Mouse (Mus musculus) neural tube, embryonic 14.5 days (tissue): ENCODE measurements around the gene Camkmt. TPM values are rescaled to one million over a fixed set of nuclear protein-coding genes. Genes with fewer than 3 reads are reported as not detected.

Experiments
- ATAC-seq: fragments of 200-750 bp; cut with Nextera tagmentation; 2 replicates; pipeline ENCODE4 v1.8.0; 2017; ENCODE audit warnings: low read depth, mild to moderate bottlenecking, moderate TSS enrichment, moderate library complexity
- H3K27ac ChIP-seq: fragments of 300-500 bp; sonication (generic); 2 replicates; pipeline ENCODE4 v1.5.1; 2014; ENCODE audit warnings: low read depth, mild to moderate bottlenecking, control low read depth, low read length, moderate library complexity, mixed read lengths
- H3K27me3 ChIP-seq: fragments of 300-500 bp; sonication (generic); 2 replicates; pipeline ENCODE4 v1.6.1; 2014; ENCODE audit warnings: low read length; ENCODE audit not compliant: control insufficient read depth, insufficient read depth
- H3K36me3 ChIP-seq: fragments of 300-500 bp; sonication (generic); 2 replicates; pipeline ENCODE4 v1.6.1; 2014; ENCODE audit warnings: low read length, mixed read lengths; ENCODE audit not compliant: control insufficient read depth, insufficient read depth
- H3K4me1 ChIP-seq: fragments of 300-500 bp; sonication (generic); 2 replicates; pipeline ENCODE4 v1.6.1; 2014; ENCODE audit warnings: low read length; ENCODE audit not compliant: control insufficient read depth, insufficient read depth
- H3K4me2 ChIP-seq: fragments of 300-500 bp; sonication (generic); 2 replicates; pipeline ENCODE4 v1.6.1; 2014; ENCODE audit warnings: mild to moderate bottlenecking, low read depth, low read length, control low read depth
- H3K4me3 ChIP-seq: fragments of 300-500 bp; sonication (generic); 2 replicates; pipeline ENCODE4 v1.5.1; 2014; ENCODE audit warnings: low read depth, low read length, control low read depth, mixed read lengths
- H3K9ac ChIP-seq: fragments of 300-500 bp; sonication (generic); replicated peaks from 2 replicates; pipeline ENCODE4 v1.6.1; 2014; ENCODE audit warnings: low read depth, mild to moderate bottlenecking, control low read depth, low read length, mixed read lengths
- H3K9me3 ChIP-seq: fragments of 300-500 bp; sonication (generic); 2 replicates; pipeline ENCODE4 v1.6.1; 2016; ENCODE audit warnings: low read length; ENCODE audit not compliant: control insufficient read depth
- WGBS: fragments of 180-500 bp; shearing (Covaris S2); extraction: QIAGEN DNeasy Blood & Tissue Kit; methylation state at CpG from one replicate; pipeline ENCODE4 v1.1.7; 2014; 5-methylcytosine and 5-hydroxymethylcytosine counted together
- polyA plus RNA-seq: library from polyadenylated mRNA; unstranded; fragments of >200 nt; fragmentation: Nextera tagmentation; extraction: Ambion mirVana; gene quantifications from 2 replicates; pipeline ENCODE4 v1.2.1, GENCODE M21; 2014

The Camkmt gene
- polyA plus RNA-seq, 1 experiment from 2014 or later, result 24.5 TPM

GRCm38 (mm10) chr17:85144141-85144540, 53.8 kb downstream of the Camkmt start:
- no peak for ATAC-seq
- Histone ChIP-seq H3K4me2 (no peak overlapping the region), H3K27ac (no peak overlapping the region), H3K4me1 (no peaks in the 10 kb centered on the region; the same call in 1 of the 2 replicates), H3K36me3 (no peaks in the 10 kb centered on the region), H3K4me3 (no peak overlapping the region), H3K27me3 (no peaks in the 10 kb centered on the region), H3K9ac (no peak overlapping the region), H3K9me3 (no peaks in the 10 kb centered on the region)
- WGBS, result 87% methylated on average over 6 of the region's 6 CpGs

GRCm38 (mm10) chr17:85148348-85148747, 58.0 kb downstream of the Camkmt start:
- H3K9ac ChIP-seq, result no peak overlapping the region
- WGBS, result 80% methylated on average over 1 of the region's 1 CpGs
- ATAC-seq, result no peak
- H3K4me1 ChIP-seq, result no peaks in the 10 kb centered on the region; the same call in 1 of the 2 replicates
- no peaks in the 10 kb centered on the region for H3K36me3 ChIP-seq
- no peak overlapping the region for H3K27ac ChIP-seq
- H3K4me3 ChIP-seq, result no peak overlapping the region
- no peaks in the 10 kb centered on the region for H3K9me3 ChIP-seq
- H3K4me2 ChIP-seq, result no peak overlapping the region
- H3K27me3 ChIP-seq, result no peaks in the 10 kb centered on the region

- H3K27me3 ChIP-seq, result no peaks in the 10 kb centered on the region
- no peaks in the 10 kb centered on the region for H3K9me3 ChIP-seq
- no peaks in the 10 kb centered on the region; the same call in 1 of the 2 replicates for H3K4me1 ChIP-seq
- H3K9ac ChIP-seq, result no peak overlapping the region
- WGBS, result 6% methylated on average over 3 of the region's 3 CpGs
- no peak overlapping the region for H3K27ac ChIP-seq
- H3K36me3 ChIP-seq, result no peaks in the 10 kb centered on the region
- no peak overlapping the region for H3K4me2 ChIP-seq
- peak; percentile 44; the same call in 1 of the 2 replicates for ATAC-seq
- H3K4me3 ChIP-seq, result no peak overlapping the region
These were observed 58.9 kb downstream of the Camkmt start for GRCm38 (mm10) chr17:85149211-85149738.

- Histone ChIP-seq H3K9ac (no peak overlapping the region), H3K27me3 (no peaks in the 10 kb centered on the region), H3K36me3 (no peaks in the 10 kb centered on the region), H3K4me3 (no peak overlapping the region), H3K27ac (no peak overlapping the region), H3K9me3 (no peaks in the 10 kb centered on the region), H3K4me1 (no peaks in the 10 kb centered on the region; the same call in 1 of the 2 replicates), H3K4me2 (no peak overlapping the region)
- 66% methylated on average over 8 of the region's 8 CpGs for WGBS
- no peak for ATAC-seq
These were observed 60.9 kb downstream of the Camkmt start for GRCm38 (mm10) chr17:85151264-85151663.

- no peaks in the 10 kb centered on the region for H3K36me3 ChIP-seq
- no peak overlapping the region for H3K9ac ChIP-seq
- ATAC-seq, result no peak
- no peaks in the 10 kb centered on the region for H3K9me3 ChIP-seq
- H3K27me3 ChIP-seq, result no peaks in the 10 kb centered on the region
- no peaks in the 10 kb centered on the region for H3K4me1 ChIP-seq
- 80% methylated on average over 4 of the region's 4 CpGs for WGBS
- H3K27ac ChIP-seq, result no peak overlapping the region
- no peak overlapping the region for H3K4me2 ChIP-seq
- no peak overlapping the region for H3K4me3 ChIP-seq
These were observed 67.8 kb downstream of the Camkmt start for GRCm38 (mm10) chr17:85158202-85158601.

- Histone ChIP-seq H3K4me1 (no peaks in the 10 kb centered on the region), H3K36me3 (no peaks in the 10 kb centered on the region), H3K9ac (no peak overlapping the region), H3K27ac (no peak overlapping the region), H3K27me3 (no peaks in the 10 kb centered on the region), H3K4me3 (no peak overlapping the region), H3K9me3 (no peaks in the 10 kb centered on the region), H3K4me2 (no peak overlapping the region)
- ATAC-seq, result no peak
- 70% methylated on average over 8 of the region's 8 CpGs for WGBS
These were observed 69.2 kb downstream of the Camkmt start for GRCm38 (mm10) chr17:85159526-85159925.

GRCm38 (mm10) chr17:85160786-85161185, 70.4 kb downstream of the Camkmt start:
- no peak overlapping the region for H3K4me3 ChIP-seq
- H3K27me3 ChIP-seq, result no peaks in the 10 kb centered on the region
- H3K4me1 ChIP-seq, result no peaks in the 10 kb centered on the region
- H3K4me2 ChIP-seq, result no peak overlapping the region
- no peaks in the 10 kb centered on the region for H3K36me3 ChIP-seq
- 94% methylated on average over 8 of the region's 8 CpGs for WGBS
- H3K9me3 ChIP-seq, result no peaks in the 10 kb centered on the region
- no peak for ATAC-seq
- H3K9ac ChIP-seq, result no peak overlapping the region
- no peak overlapping the region for H3K27ac ChIP-seq

GRCm38 (mm10) chr17:85162569-85163271, 72.4 kb downstream of the Camkmt start:
- H3K27me3 ChIP-seq, result no peaks in the 10 kb centered on the region
- no peak overlapping the region for H3K9ac ChIP-seq
- no peak overlapping the region for H3K27ac ChIP-seq
- H3K4me2 ChIP-seq, result no peak overlapping the region
- no peak for ATAC-seq
- no peaks in the 10 kb centered on the region for H3K4me1 ChIP-seq
- no peaks in the 10 kb centered on the region for H3K9me3 ChIP-seq
- no peaks in the 10 kb centered on the region for H3K36me3 ChIP-seq
- no peak overlapping the region for H3K4me3 ChIP-seq
- 82% methylated on average over 7 of the region's 7 CpGs for WGBS

GRCm38 (mm10) chr17:85163272-85163610, 72.9 kb downstream of the Camkmt start:
- Histone ChIP-seq H3K9me3 (no peaks in the 10 kb centered on the region), H3K4me2 (no peak overlapping the region), H3K27me3 (no peaks in the 10 kb centered on the region), H3K4me1 (no peaks in the 10 kb centered on the region), H3K9ac (no peak overlapping the region), H3K27ac (no peak overlapping the region), H3K36me3 (no peaks in the 10 kb centered on the region), H3K4me3 (no peak overlapping the region)
- ATAC-seq, result no peak
- WGBS, result 88% methylated on average over 4 of the region's 4 CpGs
